Mouse (Mus musculus) hindbrain, embryonic 11.5 days (tissue): ENCODE measurements around the gene Pjvk. TPM values are rescaled to one million over a fixed set of nuclear protein-coding genes. Genes with fewer than 3 reads are reported as not detected.

Experiments
- ATAC-seq: fragments of 200-750 bp; cut with Nextera tagmentation; 2 replicates; pipeline ENCODE4 v1.8.0; 2017; ENCODE audit warnings: mild to moderate bottlenecking, moderate TSS enrichment, moderate library complexity; ENCODE audit not compliant: low FRiP score
- DNase-seq: peaks from one replicate; pipeline ENCODE4 v3.0.0-alpha.2; 2015; ENCODE audit warnings: low spot score
- H3K27ac ChIP-seq: fragments of 300-500 bp; sonication (generic); 2 replicates; pipeline ENCODE4 v1.5.1; 2014; ENCODE audit warnings: mild to moderate bottlenecking, low read depth, low read length
- H3K27me3 ChIP-seq: fragments of 300-500 bp; sonication (generic); 2 replicates; pipeline ENCODE4 v1.6.1; 2014; ENCODE audit warnings: mild to moderate bottlenecking, low read length, moderate library complexity, mixed read lengths; ENCODE audit not compliant: control insufficient read depth, insufficient read depth
- H3K36me3 ChIP-seq: fragments of 300-500 bp; sonication (generic); 2 replicates; pipeline ENCODE4 v1.6.1; 2014; ENCODE audit warnings: mild to moderate bottlenecking, low read length, moderate library complexity, mixed read lengths; ENCODE audit not compliant: control insufficient read depth, insufficient read depth
- H3K4me1 ChIP-seq: fragments of 300-500 bp; sonication (generic); replicated peaks from 2 replicates; pipeline ENCODE4 v1.6.1; 2014; ENCODE audit warnings: low read length, mixed read lengths; ENCODE audit not compliant: control insufficient read depth, insufficient read depth
- H3K4me2 ChIP-seq: fragments of 300-500 bp; sonication (generic); replicated peaks from 2 replicates; pipeline ENCODE4 v1.6.1; 2014; ENCODE audit warnings: mild to moderate bottlenecking, low read depth, low read length
- H3K4me3 ChIP-seq: fragments of 300-500 bp; sonication (generic); 2 replicates; pipeline ENCODE4 v1.5.1; 2014; ENCODE audit warnings: low read depth, low read length
- H3K9ac ChIP-seq: fragments of 300-500 bp; sonication (generic); 2 replicates; pipeline ENCODE4 v1.6.1; 2014; ENCODE audit warnings: low read depth, low read length
- H3K9me3 ChIP-seq: fragments of 300-500 bp; sonication (generic); 2 replicates; pipeline ENCODE4 v1.6.1; 2016; ENCODE audit warnings: low read length; ENCODE audit not compliant: control insufficient read depth
- WGBS: fragments of 180-500 bp; shearing (Covaris S2); extraction: QIAGEN DNeasy Blood & Tissue Kit; methylation state at CpG from one replicate; pipeline ENCODE4 v1.1.7; 2014; 5-methylcytosine and 5-hydroxymethylcytosine counted together
- polyA plus RNA-seq: library from polyadenylated mRNA; unstranded; fragments of >200 nt; fragmentation: Nextera tagmentation; extraction: Ambion mirVana; gene quantifications from 2 replicates; pipeline ENCODE4 v1.2.1, GENCODE M21; 2014

Pjvk gene
- polyA plus RNA-seq, 1 experiment from 2014 or later: 0.88 TPM

- WGBS: 83% methylated on average over 5 of the region's 5 CpGs
- DNase-seq (no peak), ATAC-seq (no peak)
- Histone ChIP-seq H3K4me1 (no peaks in the 10 kb centered on the region), H3K4me3 (no peak overlapping the region), H3K36me3 (no peaks in the 10 kb centered on the region), H3K4me2 (no peak overlapping the region), H3K9me3 (no peaks in the 10 kb centered on the region), H3K9ac (no peak overlapping the region), H3K27ac (no peak overlapping the region), H3K27me3 (no peaks in the 10 kb centered on the region)
Observed at GRCm38 (mm10) chr2:76654646-76655045, 6.4 kb downstream of the Pjvk start.

GRCm38 (mm10) chr2:76655444-76655843 is 7.2 kb downstream of the Pjvk start:
- no peaks in the 10 kb centered on the region for H3K4me1 ChIP-seq
- H3K36me3 ChIP-seq: no peaks in the 10 kb centered on the region
- no peak overlapping the region for H3K4me2 ChIP-seq
- H3K27ac ChIP-seq: no peak overlapping the region
- H3K9me3 ChIP-seq: no peaks in the 10 kb centered on the region
- H3K9ac ChIP-seq: no peak overlapping the region
- no peak for DNase-seq
- no peak for ATAC-seq
- H3K27me3 ChIP-seq: no peaks in the 10 kb centered on the region
- WGBS: 74% methylated on average over 3 of the region's 3 CpGs
- H3K4me3 ChIP-seq: no peak overlapping the region

GRCm38 (mm10) chr2:76655982-76656381 is 7.7 kb downstream of the Pjvk start:
- no peaks in the 10 kb centered on the region for H3K4me1 ChIP-seq
- no peak overlapping the region for H3K27ac ChIP-seq
- no peak overlapping the region for H3K4me3 ChIP-seq
- H3K4me2 ChIP-seq: no peak overlapping the region
- H3K36me3 ChIP-seq: no peaks in the 10 kb centered on the region
- no peak for ATAC-seq
- H3K27me3 ChIP-seq: no peaks in the 10 kb centered on the region
- H3K9me3 ChIP-seq: no peaks in the 10 kb centered on the region
- 0% methylated on average over 1 of the region's 1 CpGs for WGBS
- peak; percentile 24 for DNase-seq
- H3K9ac ChIP-seq: no peak overlapping the region

- Histone ChIP-seq H3K27ac (no peak overlapping the region), H3K4me2 (no peak overlapping the region), H3K9me3 (no peaks in the 10 kb centered on the region), H3K4me1 (no peaks in the 10 kb centered on the region), H3K4me3 (no peak overlapping the region), H3K27me3 (no peaks in the 10 kb centered on the region), H3K36me3 (no peaks in the 10 kb centered on the region), H3K9ac (no peak overlapping the region)
- WGBS: 82% methylated on average over 13 of the region's 13 CpGs
- ATAC-seq (no peak), DNase-seq (no peak)
Observed at GRCm38 (mm10) chr2:76658551-76658950, 10.3 kb downstream of the Pjvk start.

GRCm38 (mm10) chr2:76659419-76659818 is 11.1 kb downstream of the Pjvk start:
- Histone ChIP-seq H3K4me1 (no peaks in the 10 kb centered on the region), H3K27me3 (no peaks in the 10 kb centered on the region), H3K9ac (no peak overlapping the region)

GRCm38 (mm10) chr2:76665531-76665930 is 17.3 kb downstream of the Pjvk start:
- Histone ChIP-seq H3K27ac (no peak overlapping the region), H3K36me3 (no peaks in the 10 kb centered on the region), H3K4me1 (no peaks in the 10 kb centered on the region), H3K4me3 (no peak overlapping the region), H3K9me3 (no peaks in the 10 kb centered on the region), H3K4me2 (no peak overlapping the region), H3K9ac (no peak overlapping the region), H3K27me3 (no peaks in the 10 kb centered on the region)
- 94% methylated on average over 7 of the region's 7 CpGs for WGBS
- DNase-seq: no peak
- ATAC-seq: no peak

More at GRCm38 (mm10) chr2:76659419-76659818, 11.1 kb downstream of the Pjvk start:
- no peak overlapping the region for H3K27ac ChIP-seq
- no peak overlapping the region for H3K4me3 ChIP-seq
- H3K36me3 ChIP-seq: no peaks in the 10 kb centered on the region
- no peak overlapping the region for H3K4me2 ChIP-seq
- WGBS: 56% methylated on average over 7 of the region's 8 CpGs
- DNase-seq (no peak), ATAC-seq (no peak)
- no peaks in the 10 kb centered on the region for H3K9me3 ChIP-seq

GRCm38 (mm10) chr2:76667200-76667599 is 18.9 kb downstream of the Pjvk start:
- no peak for ATAC-seq
- Histone ChIP-seq H3K4me3 (no peak overlapping the region), H3K9ac (no peak overlapping the region), H3K27me3 (no peaks in the 10 kb centered on the region), H3K4me2 (no peak overlapping the region), H3K36me3 (no peaks in the 10 kb centered on the region), H3K27ac (no peak overlapping the region), H3K4me1 (0 out of 2 replicates have a peak, but pooled peaks cover 1% of the 10 kb centered on the region), H3K9me3 (no peaks in the 10 kb centered on the region)
- WGBS: 87% methylated on average over 5 of the region's 5 CpGs
- DNase-seq: no peak

GRCm38 (mm10) chr2:76671641-76672040 is 23.4 kb downstream of the Pjvk start:
- Histone ChIP-seq H3K9ac (no peak overlapping the region; the same call in 1 of the 2 replicates), H3K27ac (no peak overlapping the region), H3K4me2 (peak overlapping the region; percentile 56), H3K4me3 (no peak overlapping the region), H3K9me3 (no peaks in the 10 kb centered on the region), H3K27me3 (no peaks in the 10 kb centered on the region), H3K4me1 (peaks cover 7% of the 10 kb centered on the region), H3K36me3 (no peaks in the 10 kb centered on the region)
- no peak for DNase-seq
- ATAC-seq: no peak
- 90% methylated on average over 6 of the region's 6 CpGs for WGBS

- Histone ChIP-seq H3K36me3 (no peaks in the 10 kb centered on the region), H3K9me3 (no peaks in the 10 kb centered on the region), H3K4me1 (peaks cover 7% of the 10 kb centered on the region), H3K9ac (peak overlapping the region; percentile 70), H3K27me3 (no peaks in the 10 kb centered on the region), H3K27ac (peak overlapping the region; percentile 64; the same call in 1 of the 2 replicates), H3K4me3 (peak overlapping the region; percentile 37), H3K4me2 (peak overlapping the region; percentile 56)
- DNase-seq (peak; percentile 36), ATAC-seq (no peak)
- 47% methylated on average over 9 of the region's 9 CpGs for WGBS
Observed at GRCm38 (mm10) chr2:76672134-76672745, 24.0 kb downstream of the Pjvk start.
